Mouse (Mus musculus): ENCODE data around the gene Dact2. TPM values are rescaled to one million over a fixed set of nuclear protein-coding genes. Genes with fewer than 3 reads are reported as not detected.

Dact2 gene
- polyA plus RNA-seq, 1 experiment from 2014 or later = 4.6 TPM

- Histone ChIP-seq H3K4me1 (peaks cover 6% of the 10 kb centered on the region), H3K9me3 (no peaks in the 10 kb centered on the region), H3K4me3 (no peak overlapping the region), H3K9ac (no peak overlapping the region), H3K4me2 (no peak overlapping the region), H3K27me3 (no peaks in the 10 kb centered on the region), H3K36me3 (no peaks in the 10 kb centered on the region), H3K27ac (no peak overlapping the region)
- WGBS = 26% methylated on average over 3 of the region's 3 CpGs
- ATAC-seq (ENCODE audit: borderline replicate concordance, extremely low read depth, low FRiP score, low TSS enrichment) = no peak
Observed at GRCm38 (mm10) chr17:14172184-14172583, 31.9 kb downstream of the Dact2 start.

GRCm38 (mm10) chr17:14170961-14171479 lies 33.1 kb downstream of the Dact2 start:
- H3K27me3 ChIP-seq = no peaks in the 10 kb centered on the region
- 39% methylated on average over 5 of the region's 5 CpGs for WGBS
- H3K4me3 ChIP-seq = no peak overlapping the region
- no peak overlapping the region for H3K4me2 ChIP-seq
- H3K4me1 ChIP-seq = peaks cover 15% of the 10 kb centered on the region
- H3K36me3 ChIP-seq = no peaks in the 10 kb centered on the region
- no peak overlapping the region for H3K9ac ChIP-seq
- H3K27ac ChIP-seq = no peak overlapping the region
- no peaks in the 10 kb centered on the region for H3K9me3 ChIP-seq
- no peak for ATAC-seq (ENCODE audit: borderline replicate concordance, extremely low read depth, low FRiP score, low TSS enrichment)

DNA sequence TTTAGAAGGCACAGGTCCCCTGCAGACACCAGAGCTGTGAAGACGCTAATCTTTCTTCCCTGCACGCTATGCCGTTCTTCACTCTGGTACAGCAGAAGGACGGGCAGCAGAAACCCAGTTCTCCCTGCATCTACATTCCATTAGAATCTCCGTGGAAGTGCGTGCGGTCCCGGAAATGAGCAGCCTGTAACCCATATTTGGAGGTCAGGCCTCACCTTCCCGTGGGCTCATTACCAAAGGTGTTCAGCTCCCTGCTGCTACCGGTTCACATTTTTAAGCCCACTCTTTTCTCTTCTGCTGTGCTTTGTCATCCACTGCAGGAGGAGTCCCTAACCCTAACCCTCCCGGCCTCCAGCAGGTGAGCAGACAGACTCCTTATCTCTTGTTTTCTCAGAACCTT lies 34.7 kb downstream of the Dact2 start:
- WGBS = 61% methylated on average over 11 of the region's 11 CpGs
- no peak overlapping the region for H3K9ac ChIP-seq
- no peaks in the 10 kb centered on the region for H3K36me3 ChIP-seq
- no peak overlapping the region for H3K4me3 ChIP-seq
- no peaks in the 10 kb centered on the region for H3K9me3 ChIP-seq
- H3K4me2 ChIP-seq = no peak overlapping the region
- H3K27me3 ChIP-seq = no peaks in the 10 kb centered on the region
- no peak overlapping the region for H3K27ac ChIP-seq
- no peak for ATAC-seq (ENCODE audit: borderline replicate concordance, extremely low read depth, low FRiP score, low TSS enrichment)
- H3K4me1 ChIP-seq = peaks cover 28% of the 10 kb centered on the region

DNA sequence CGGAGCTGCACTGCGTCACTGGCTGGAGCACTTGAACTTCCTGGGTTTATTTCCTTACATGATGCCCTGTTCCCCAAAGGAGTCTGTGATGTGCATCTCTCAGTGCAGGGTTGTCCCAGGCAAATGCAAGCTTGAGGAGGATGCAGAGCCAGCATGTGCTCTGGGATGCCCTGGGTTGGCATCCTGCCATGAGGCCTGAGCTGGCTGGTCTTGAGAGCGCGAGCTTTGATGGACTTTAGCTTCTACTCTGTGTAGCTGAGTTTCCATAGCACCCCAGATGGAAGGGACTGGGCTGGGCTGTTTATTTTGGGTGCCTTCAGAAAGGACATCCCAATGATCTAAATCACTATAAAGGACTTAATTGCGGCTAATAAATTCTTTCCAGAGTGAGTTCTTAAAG lies 36.5 kb downstream of the Dact2 start:
- no peak for ATAC-seq (ENCODE audit: borderline replicate concordance, extremely low read depth, low FRiP score, low TSS enrichment)
- H3K27me3 ChIP-seq = no peaks in the 10 kb centered on the region
- H3K4me3 ChIP-seq = no peak overlapping the region
- 0 out of 2 replicates have a peak overlapping the region, but pooled peaks have one; percentile 5 for H3K27ac ChIP-seq
- H3K9me3 ChIP-seq = no peaks in the 10 kb centered on the region
- no peak overlapping the region for H3K9ac ChIP-seq
- peaks cover 31% of the 10 kb centered on the region for H3K4me1 ChIP-seq
- no peak overlapping the region for H3K4me2 ChIP-seq
- no peaks in the 10 kb centered on the region for H3K36me3 ChIP-seq
- WGBS = 55% methylated on average over 5 of the region's 5 CpGs

DNA sequence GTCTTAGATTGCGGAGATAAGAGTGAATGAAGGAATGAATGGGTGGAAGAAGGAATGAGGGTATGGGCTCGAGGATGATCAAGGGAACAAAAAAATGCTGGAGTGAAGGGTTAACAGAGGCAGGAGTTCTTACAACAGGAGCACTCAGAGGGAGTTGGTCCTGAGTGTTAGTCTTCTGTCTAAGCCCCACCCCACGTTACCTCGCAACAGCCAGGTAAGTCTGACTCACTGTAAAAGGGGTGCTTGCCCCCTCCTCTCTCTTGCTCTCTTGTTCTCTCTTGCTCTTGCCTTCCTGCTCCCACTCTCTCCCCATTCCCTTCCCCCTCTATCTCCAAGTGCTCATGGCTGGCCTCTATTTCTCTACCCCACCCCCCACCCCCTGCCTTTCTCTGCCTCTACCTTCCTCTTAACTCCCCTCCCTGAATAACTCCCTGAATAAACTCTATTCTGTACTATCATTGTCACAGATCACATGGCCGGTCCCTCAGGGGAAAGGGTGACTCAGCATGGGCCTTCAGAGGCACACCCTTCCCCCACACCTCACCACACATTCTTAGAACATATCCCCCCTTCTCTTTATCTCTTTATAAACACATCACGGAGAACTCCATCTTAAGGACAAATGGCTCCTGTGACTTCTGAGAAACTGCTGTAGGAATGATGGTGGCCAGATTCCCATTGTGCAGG lies 37.2 kb downstream of the Dact2 start:
- WGBS = 35% methylated on average over 6 of the region's 6 CpGs
- Histone ChIP-seq H3K4me1 (peaks cover 31% of the 10 kb centered on the region), H3K9ac (no peak overlapping the region), H3K27ac (0 out of 2 replicates have a peak overlapping the region, but pooled peaks have one; percentile 5), H3K4me2 (no peak overlapping the region), H3K27me3 (no peaks in the 10 kb centered on the region), H3K4me3 (no peak overlapping the region), H3K36me3 (no peaks in the 10 kb centered on the region), H3K9me3 (no peaks in the 10 kb centered on the region)
- ATAC-seq (ENCODE audit: borderline replicate concordance, extremely low read depth, low FRiP score, low TSS enrichment) = no peak

GRCm38 (mm10) chr17:14165934-14166610 lies 38.0 kb downstream of the Dact2 start:
- Histone ChIP-seq H3K4me3 (no peak overlapping the region), H3K4me2 (peak overlapping the region; percentile 31), H3K9ac (no peak overlapping the region), H3K4me1 (peaks cover 31% of the 10 kb centered on the region), H3K27me3 (no peaks in the 10 kb centered on the region), H3K27ac (peak overlapping the region; percentile 26; the same call in 1 of the 2 replicates), H3K36me3 (no peaks in the 10 kb centered on the region), H3K9me3 (no peaks in the 10 kb centered on the region)
- 44% methylated on average over 9 of the region's 9 CpGs for WGBS
- no peak for ATAC-seq (ENCODE audit: borderline replicate concordance, extremely low read depth, low FRiP score, low TSS enrichment)

DNA sequence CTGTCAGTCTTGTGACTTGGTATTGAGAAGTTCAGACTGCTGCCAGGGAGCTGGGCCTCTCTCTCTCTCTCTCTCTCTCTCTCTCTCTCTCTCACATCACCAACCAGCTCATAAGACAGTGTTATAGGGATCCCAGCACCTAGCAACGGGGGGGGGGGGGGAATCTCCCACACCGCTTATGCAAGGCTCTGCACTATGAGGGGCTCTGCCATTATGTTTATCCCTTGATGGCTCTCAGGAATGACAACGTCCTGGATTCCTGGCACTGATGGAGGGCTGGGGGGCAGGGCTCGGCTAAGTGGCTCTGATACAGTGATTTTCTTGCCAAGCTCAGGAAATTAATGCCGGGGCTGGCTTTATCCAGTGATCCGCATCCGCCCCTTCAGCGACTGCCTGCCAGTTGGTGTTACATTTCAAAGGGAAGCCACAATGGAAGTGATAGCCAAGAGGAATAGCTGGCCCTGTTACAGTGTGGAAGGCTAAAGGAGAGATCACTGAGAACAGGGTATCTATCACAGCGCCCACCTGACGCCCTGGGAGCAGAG lies 38.7 kb downstream of the Dact2 start:
- Histone ChIP-seq H3K36me3 (no peaks in the 10 kb centered on the region), H3K9me3 (no peaks in the 10 kb centered on the region), H3K4me1 (peaks cover 31% of the 10 kb centered on the region), H3K4me2 (peak overlapping the region; percentile 31), H3K9ac (no peak overlapping the region), H3K27me3 (no peaks in the 10 kb centered on the region), H3K27ac (peak overlapping the region; percentile 26; the same call in 1 of the 2 replicates), H3K4me3 (no peak overlapping the region)
- ATAC-seq (ENCODE audit: borderline replicate concordance, extremely low read depth, low FRiP score, low TSS enrichment) = peak; percentile 47; the same call in 1 of the 2 replicates
- WGBS = 3% methylated on average over 10 of the region's 10 CpGs

- H3K27ac ChIP-seq = no peak overlapping the region
- H3K27me3 ChIP-seq = no peaks in the 10 kb centered on the region
- H3K4me2 ChIP-seq = no peak overlapping the region
- no peaks in the 10 kb centered on the region for H3K9me3 ChIP-seq
- ATAC-seq (ENCODE audit: borderline replicate concordance, extremely low read depth, low FRiP score, low TSS enrichment) = no peak
- H3K4me3 ChIP-seq = no peak overlapping the region
- H3K4me1 ChIP-seq = peaks cover 14% of the 10 kb centered on the region
- no peaks in the 10 kb centered on the region for H3K36me3 ChIP-seq
- 89% methylated on average over 3 of the region's 3 CpGs for WGBS
- no peak overlapping the region for H3K9ac ChIP-seq
Observed at GRCm38 (mm10) chr17:14160846-14161245, 43.3 kb downstream of the Dact2 start.

DNA sequence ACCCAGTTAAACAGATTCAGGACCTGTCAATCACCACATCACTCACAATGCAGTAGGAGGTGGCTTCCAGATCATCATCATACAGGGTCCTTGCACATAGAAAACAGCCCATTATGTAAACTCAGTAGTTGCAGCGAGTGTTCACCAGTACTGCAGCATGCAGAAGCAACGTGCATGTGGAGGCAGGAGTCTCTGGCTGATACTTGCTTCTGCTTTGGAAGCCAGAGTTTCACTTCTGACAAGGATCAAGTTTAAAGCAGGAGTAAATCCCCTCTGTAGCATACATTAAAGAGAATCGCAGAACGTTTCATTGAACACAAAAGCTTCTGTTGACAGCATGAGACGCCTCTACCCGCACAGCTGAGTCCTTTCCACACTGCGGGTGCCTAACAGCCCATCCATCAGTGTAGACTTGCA lies 46.3 kb downstream of the Dact2 start:
- Histone ChIP-seq H3K4me3 (no peak overlapping the region), H3K4me2 (no peak overlapping the region), H3K27ac (no peak overlapping the region), H3K4me1 (no peaks in the 10 kb centered on the region), H3K36me3 (no peaks in the 10 kb centered on the region), H3K27me3 (no peaks in the 10 kb centered on the region), H3K9ac (no peak overlapping the region), H3K9me3 (no peaks in the 10 kb centered on the region)
- 28% methylated on average over 7 of the region's 7 CpGs for WGBS
- no peak for ATAC-seq (ENCODE audit: borderline replicate concordance, extremely low read depth, low FRiP score, low TSS enrichment)

Other genes with a start within 250 kb of the Dact2 start
- gene Gm7356, start 200.6 kb downstream of the Dact2 start, polyA plus RNA-seq (2015; fragmentation: Nextera tagmentation; extraction: Ambion mirVana) = not detected in 2 replicates
- gene Gm7358, start 144.8 kb downstream of the Dact2 start, polyA plus RNA-seq (2015; fragmentation: Nextera tagmentation; extraction: Ambion mirVana) = not detected in 2 replicates
- 66.1 and 67.0 TPM in 2 replicates for gene Smoc2, start 75.2 kb upstream of the Dact2 start, polyA plus RNA-seq (2015; fragmentation: Nextera tagmentation; extraction: Ambion mirVana)

Data from lung, embryonic 15.5 days (tissue).